Mouse (Mus musculus): ENCODE results near the gene Slc19a2. TPM values are rescaled to one million over a fixed set of nuclear protein-coding genes. Genes with fewer than 3 reads are reported as not detected.

Gene Slc19a2
- total RNA-seq, 2 experiments from 2014 or later: 9.8 to 10.1 TPM

- no peak for DNase-seq (ENCODE audit: low spot score in 2 of 2)
Measured at GRCm38 (mm10) chr1:164251438-164251837, 2.6 kb downstream of the Slc19a2 start.

GRCm38 (mm10) chr1:164252551-164252950, 3.7 kb downstream of the Slc19a2 start:
- DNase-seq (ENCODE audit: low spot score in 2 of 2): no peak

- DNase-seq (ENCODE audit: low spot score in 2 of 2): no peak
Measured at GRCm38 (mm10) chr1:164254836-164255235, 6.0 kb downstream of the Slc19a2 start.

- no peak for DNase-seq (ENCODE audit: low spot score in 2 of 2)
Measured at GRCm38 (mm10) chr1:164260171-164261028, 11.6 kb downstream of the Slc19a2 start.

- no peak for DNase-seq (ENCODE audit: low spot score in 2 of 2)
Measured at GRCm38 (mm10) chr1:164261553-164261952, 12.7 kb downstream of the Slc19a2 start.

GRCm38 (mm10) chr1:164270941-164271340, 22.1 kb downstream of the Slc19a2 start:
- no peak for DNase-seq (ENCODE audit: low spot score in 2 of 2)

- DNase-seq (ENCODE audit: low spot score in 2 of 2): no peak
Measured at GRCm38 (mm10) chr1:164273659-164274058, 24.8 kb downstream of the Slc19a2 start.

GRCm38 (mm10) chr1:164275455-164275954, 26.7 kb downstream of the Slc19a2 start, which contains the start of gene Ccdc181:
Gene Ccdc181 (plus strand): TSS chr1:164275585.
- peak; percentile 86 to 93 for DNase-seq (ENCODE audit: low spot score in 2 of 2)

GRCm38 (mm10) chr1:164276552-164276951, 27.7 kb downstream of the Slc19a2 start:
- no peak for DNase-seq (ENCODE audit: low spot score in 2 of 2)

GRCm38 (mm10) chr1:164279332-164279731, 30.5 kb downstream of the Slc19a2 start:
- no peak for DNase-seq (ENCODE audit: low spot score in 2 of 2)

GRCm38 (mm10) chr1:164284007-164284406, 35.2 kb downstream of the Slc19a2 start:
- DNase-seq (ENCODE audit: low spot score in 2 of 2): no peak

- DNase-seq (ENCODE audit: low spot score in 2 of 2): peak; percentile 22 to 37
Measured at GRCm38 (mm10) chr1:164287406-164287805, 38.6 kb downstream of the Slc19a2 start.

- DNase-seq (ENCODE audit: low spot score in 2 of 2): no peak
Measured at GRCm38 (mm10) chr1:164292040-164292439, 43.2 kb downstream of the Slc19a2 start.

GRCm38 (mm10) chr1:164294071-164294470, 45.2 kb downstream of the Slc19a2 start:
- no peak for DNase-seq (ENCODE audit: low spot score in 2 of 2)

- DNase-seq (ENCODE audit: low spot score in 2 of 2): no peak
Measured at GRCm38 (mm10) chr1:164296473-164296872, 47.6 kb downstream of the Slc19a2 start.

GRCm38 (mm10) chr1:164301949-164302348, 53.1 kb downstream of the Slc19a2 start:
- DNase-seq (ENCODE audit: low spot score in 2 of 2): no peak

GRCm38 (mm10) chr1:164303821-164304220, 55.0 kb downstream of the Slc19a2 start, which contains the start of gene Nme7:
Gene Nme7 (plus strand): TSS chr1:164304121.
- DNase-seq (ENCODE audit: low spot score in 2 of 2): no peak

GRCm38 (mm10) chr1:164307124-164307751, 58.4 kb downstream of the Slc19a2 start, which contains the start of gene Blzf1:
Gene Blzf1 (minus strand): TSS chr1:164307489.
- DNase-seq (ENCODE audit: low spot score in 2 of 2): peak; percentile 96 to 97

GRCm38 (mm10) chr1:164307922-164308321, 59.1 kb downstream of the Slc19a2 start:
- no peak for DNase-seq (ENCODE audit: low spot score in 2 of 2)

- DNase-seq (ENCODE audit: low spot score in 2 of 2): no peak
Measured at GRCm38 (mm10) chr1:164314085-164314484, 65.2 kb downstream of the Slc19a2 start.

Measured in layer of hippocampus, postnatal 10 days (tissue).